Mouse (Mus musculus) gastrocnemius, postnatal 10 days (tissue): ENCODE data around the gene Gpr146. TPM values are rescaled to one million over a fixed set of nuclear protein-coding genes. Genes with fewer than 3 reads are reported as not detected.
"Not testable (repeated sequence)": the region's sequence is repeated elsewhere in the genome, so short reads cannot be mapped to it uniquely, and the experiment has no call there.

ENCODE experiments used
- DNase-seq: peaks from one replicate; pipeline ENCODE4 v3.0.0; 2021; ENCODE audit warnings: mixed read lengths
- total RNA-seq, 2 experiments: library from RNA; stranded (reverse); gene quantifications; 2 replicates each; pipeline ENCODE4 v1.2.3; 2021

Gene Gpr146
- total RNA-seq, 2 experiments from 2014 or later, result 13.0 to 19.0 TPM

DNA sequence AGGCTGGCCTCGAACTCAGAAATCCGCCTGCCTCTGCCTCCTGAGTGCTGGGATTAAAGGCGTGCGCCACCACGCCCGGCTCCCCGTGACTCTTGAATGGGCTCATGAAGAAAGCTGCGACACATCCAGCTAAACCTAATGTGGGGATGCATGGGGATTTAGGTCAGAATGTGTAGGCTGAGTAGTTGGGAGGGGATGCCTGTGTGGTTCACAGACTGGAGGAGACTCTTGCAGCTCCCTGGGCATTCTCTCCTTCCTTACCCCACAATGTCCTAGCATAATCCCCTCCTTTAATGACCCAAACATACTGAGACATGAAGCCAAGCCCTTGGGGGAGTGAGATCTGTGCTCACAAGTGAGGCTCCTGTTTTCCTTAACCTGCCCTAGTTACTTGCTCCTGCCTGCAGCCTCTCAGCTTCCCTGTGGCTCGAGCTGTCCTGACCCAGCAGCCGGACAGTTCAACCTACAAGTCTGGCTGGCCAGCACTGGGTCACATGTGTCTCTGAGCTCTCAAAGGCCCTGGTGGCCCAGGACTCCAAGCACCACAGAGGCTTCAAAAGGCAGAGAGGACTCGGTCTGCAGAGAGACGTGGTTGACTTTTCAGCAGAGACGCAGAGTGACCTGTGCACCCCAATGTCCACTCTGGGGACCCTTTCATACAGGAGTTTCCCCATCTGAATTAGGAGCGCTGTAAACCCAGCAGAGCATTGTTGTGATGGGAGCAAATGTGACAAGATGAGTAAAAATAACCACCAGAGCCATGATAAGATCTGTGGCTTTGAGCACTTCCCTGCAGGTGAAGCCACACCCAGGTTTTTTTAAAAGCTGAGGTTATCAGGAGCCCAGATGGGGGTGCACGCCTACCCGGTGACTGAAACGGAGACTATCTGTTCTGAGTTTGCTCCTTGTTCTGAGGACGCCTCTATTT, 4.4 kb downstream of the Gpr146 start:
- DNase-seq, result no peak

DNA sequence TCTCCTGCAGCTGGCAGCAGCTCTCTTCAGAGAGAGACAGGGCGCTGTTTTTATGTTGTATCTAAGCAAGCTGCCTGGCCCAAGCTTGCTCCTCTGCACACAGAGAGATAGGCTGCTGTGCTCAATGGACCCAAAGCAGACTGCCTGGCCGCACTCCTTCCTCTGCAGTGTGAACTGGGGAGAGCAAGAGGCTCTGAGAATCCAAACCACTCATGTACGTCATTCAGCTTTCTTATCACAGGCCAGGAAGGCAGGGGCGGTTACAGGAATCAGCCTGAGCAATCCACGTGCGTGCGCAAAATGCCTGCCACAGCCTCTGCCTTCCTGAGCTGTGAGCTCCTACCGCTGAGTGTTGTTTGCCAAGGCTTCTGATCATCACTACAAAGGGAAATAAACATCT, 5.3 kb downstream of the Gpr146 start:
- DNase-seq, result no peak

DNA sequence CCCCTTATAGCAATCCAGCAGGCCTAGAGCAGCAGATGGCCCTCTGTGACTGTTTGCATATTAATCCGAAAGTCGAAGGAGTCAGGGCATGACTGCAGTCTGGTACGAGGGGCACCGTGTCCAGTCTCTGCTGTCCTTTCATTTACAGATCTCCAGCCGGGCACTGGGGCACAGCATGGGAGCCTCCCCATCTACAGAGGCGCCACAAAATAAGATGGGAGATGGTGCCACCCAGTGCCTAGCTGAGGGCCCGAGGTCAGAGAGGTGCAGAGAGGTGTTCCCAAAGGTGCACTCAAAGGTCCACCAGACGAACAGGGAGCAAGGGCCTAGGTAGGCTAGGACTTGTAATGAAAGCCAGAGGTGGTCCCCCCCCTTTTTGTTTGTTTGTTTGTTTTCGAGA, 5.7 kb downstream of the Gpr146 start:
- no peak for DNase-seq

DNA sequence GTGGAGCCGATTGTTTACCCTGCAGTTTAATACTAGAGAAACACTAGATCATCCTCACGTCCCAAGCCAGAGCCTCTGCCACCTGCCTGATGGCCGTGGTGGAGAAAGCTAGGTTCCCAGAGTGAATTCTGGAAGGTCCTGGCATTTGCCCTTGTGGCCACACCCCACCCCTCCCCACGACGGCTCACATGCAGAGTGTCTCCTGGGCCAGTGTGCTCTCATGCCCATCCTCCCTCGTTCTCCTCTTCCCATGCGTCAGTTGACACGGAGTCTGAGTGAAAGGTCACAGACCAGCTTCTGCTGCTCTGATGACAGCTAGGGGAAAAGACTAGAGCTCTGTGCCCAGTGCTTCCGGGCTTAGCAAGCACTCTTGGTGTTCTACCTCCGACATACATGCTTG, 7.0 kb downstream of the Gpr146 start:
- DNase-seq, result no peak

DNA sequence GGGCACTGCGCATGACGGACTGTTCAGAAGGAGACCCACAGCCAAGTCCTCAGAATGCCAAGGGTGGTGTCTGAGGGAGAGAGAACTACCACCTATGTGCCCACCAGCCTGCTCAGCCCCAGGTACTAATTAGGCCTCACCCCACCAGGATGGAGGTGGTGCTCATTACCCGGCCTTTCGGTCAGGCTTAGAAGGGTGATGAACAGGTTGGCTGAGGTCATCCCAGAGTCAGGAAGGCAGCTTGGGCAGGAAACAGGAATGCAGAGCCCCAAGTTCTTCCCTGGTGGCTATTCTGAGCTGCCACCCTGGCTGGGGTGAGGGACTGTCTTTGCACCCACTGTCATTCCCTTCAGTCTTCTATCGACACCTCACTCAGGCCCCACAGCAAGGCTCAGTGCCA, 8.6 kb downstream of the Gpr146 start:
- DNase-seq, result no peak

DNA sequence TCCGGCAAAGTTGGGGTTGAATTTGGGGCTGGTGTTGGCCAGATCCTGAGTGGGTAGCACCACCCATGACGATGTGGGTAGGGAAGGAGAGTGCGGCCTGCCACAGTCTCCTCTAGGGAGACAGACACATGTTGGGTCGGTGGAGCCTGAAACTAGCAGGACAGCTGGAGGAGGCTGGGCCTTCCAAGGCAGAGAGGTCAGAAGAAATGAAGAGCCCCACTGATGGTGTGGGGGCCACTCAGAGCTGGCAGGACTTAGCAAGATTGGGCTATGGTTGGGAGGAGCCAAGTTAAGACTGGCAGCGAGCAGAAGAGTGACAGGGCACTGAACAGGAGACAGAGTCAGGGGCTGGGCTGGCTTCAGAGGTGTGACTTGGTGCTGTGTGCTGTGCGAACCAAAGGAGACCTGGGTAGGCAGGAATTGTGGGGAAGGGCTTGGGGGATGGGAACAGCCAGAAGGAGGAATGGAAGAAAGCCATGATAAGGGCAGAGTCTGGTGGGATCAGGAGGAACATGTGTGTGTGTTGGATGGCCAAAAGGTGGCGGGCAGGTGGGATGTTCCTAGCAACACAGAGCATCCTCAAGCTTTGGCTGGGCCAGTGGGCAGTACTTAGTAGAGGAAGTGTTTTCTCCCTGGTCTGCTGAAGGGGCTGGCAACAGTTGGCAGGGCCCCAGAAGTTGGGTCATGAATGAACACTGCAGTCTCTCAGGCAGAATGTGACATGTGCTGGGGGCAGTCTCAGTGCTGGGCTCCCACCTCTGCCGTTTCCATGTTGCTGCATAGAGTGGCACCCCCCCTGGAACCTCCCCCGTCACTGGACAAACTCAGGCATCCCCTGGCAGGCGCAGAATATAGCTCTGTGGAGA, 10.1 kb downstream of the Gpr146 start:
- DNase-seq, result peak; percentile 51

DNA sequence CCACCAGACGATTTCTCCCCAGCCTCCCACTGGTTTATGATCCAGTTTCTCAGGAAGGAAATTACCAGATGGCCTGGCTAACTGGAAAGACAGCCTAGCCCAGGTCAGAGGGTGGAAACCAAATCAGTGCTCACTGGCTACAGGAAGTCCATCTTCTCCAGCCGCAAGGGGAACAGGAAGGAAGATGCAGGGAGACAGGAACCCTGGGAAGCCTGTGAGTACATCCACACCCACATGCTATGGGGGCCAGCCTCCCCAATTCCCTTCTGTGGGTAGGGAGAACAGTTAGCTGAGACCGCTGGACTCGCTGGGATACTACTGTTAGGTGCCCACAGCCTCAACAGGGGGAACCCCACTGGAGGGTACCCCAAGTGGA, 10.7 kb downstream of the Gpr146 start:
- no peak for DNase-seq

DNA sequence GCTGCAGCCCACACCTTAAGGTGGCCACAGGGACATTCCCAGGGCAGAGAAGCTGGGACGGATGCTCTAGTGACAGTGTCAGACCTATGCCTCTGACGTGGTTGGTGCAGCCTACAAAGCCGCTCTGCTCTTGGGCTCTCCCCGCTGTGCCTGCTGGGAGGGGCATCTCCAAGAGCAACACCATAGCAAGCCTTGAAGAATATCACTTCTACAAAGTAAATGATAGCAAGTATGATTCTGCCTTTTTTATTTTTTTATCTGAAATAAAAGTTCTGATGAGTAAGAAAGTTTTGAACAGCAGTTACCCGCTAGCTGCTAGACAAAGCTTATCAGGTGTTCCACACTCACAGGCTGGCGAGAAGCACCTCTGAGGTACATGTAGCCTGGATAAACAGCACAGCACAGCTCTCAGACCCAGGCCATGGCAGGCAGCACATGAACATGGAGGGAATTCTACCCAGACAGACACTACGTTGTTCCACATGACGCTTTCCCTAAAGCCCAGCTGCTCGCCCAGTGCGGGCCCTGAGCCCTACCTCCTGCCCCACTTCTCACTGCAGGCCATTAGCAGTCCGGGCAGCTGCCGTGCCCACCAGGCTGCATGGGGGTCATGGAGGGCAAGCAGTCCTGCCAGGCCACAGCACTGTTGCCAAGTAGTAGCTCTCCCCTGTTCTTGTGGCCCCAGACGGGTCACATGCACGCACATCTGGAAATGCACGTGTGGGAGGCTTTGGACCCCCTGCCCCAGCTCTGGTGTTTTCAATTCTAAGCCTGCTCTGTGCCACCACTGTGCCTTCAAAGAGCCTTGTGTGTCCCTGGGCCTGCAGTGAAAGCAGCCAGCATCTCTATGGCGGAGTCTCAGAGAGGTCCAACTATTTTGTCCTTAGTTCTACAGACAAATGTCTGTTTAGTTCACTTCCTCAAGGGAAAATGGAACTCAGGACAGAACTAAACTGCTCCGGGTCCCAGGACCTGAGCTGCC, 11.5 kb downstream of the Gpr146 start:
- peak; percentile 47 for DNase-seq

DNA sequence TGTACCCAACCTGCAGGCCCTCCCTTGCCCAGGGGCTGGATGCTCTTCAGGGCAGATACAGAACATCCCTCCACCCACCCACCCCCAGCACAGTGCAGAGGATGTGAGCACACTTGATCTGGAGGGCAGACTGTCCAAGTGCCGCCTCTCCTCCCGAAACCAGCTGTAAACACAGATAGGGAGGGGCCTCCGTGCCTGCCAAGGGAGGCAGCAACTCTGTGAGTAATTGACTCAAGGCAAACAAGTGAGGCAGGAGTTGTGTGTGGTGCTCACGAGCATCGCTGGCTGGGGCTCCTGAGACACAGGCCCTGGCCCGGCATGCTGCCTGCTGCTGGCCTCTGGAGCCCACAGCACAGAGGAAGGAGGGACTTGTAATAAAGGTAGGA, 12.2 kb downstream of the Gpr146 start:
- DNase-seq, result peak; percentile 61

DNA sequence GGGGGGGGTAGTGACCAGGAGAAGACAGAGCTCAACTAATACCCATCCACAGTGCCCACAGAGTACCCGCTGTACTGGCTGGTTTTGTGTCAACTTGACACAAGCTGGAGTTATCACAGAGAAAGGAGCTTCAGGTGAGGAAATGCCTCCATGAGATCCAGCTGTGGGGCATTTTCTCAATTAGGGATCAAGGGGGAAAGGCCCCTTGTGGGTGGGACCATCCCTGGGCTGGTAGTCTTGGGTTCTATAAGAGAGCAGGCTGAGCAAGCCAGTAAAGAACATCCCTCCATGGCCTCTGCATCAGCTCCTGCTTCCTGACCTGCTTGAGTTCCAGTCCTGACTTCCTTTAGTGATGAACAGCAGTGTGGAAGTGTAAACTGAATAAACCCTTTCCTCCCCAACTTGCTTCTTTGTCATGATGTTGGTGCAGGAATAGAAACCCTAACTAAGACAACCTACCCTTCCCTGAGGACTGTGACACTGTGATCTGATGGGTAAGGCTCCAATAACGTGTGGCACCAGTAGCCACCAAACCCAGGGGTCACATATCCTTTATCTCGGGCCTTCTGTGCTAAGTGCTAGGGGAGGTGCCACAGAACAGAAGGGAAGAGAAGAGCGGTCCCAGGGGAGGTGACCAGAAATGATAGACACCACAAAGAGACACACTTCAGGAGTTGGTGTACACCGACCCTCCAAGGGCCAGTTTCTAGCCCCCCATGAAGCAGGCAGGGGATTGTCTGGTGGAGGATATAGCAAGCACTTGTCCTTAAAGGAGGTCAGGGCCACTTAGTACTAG, 13.0 kb downstream of the Gpr146 start:
- DNase-seq, result not testable (repeated sequence)

DNA sequence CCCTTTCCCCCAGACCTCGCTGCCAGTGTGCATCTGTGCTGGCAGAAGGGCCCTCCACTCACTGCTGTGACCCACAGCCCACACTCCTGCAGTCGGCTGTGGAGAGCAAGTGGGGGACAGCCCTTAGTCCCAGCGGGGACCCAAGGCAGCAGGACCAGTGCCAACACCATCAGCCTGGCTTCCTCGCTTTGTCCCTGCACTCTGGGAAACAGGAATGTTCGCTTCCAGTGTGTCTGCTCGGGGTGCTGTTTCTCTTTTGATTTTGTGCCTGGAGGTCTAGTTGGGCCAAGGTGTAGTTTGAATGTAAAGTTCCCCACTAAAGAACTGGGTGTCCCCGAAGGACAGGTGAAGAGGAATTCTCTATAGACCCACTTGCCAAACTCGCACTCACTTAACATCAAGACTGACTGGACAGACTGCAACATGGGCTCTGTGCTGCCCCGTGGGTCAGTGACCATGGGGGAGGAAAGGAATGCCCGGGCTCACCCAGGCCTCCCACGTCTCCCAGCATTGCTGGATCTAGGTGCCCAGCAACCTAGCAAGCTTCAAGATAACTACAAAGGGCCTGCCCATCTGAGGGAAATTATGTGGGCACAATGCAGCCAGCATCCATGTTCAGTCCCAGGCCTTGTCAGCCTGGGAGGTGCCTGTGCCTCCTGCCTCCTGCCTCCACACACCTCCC, 14.0 kb downstream of the Gpr146 start:
- DNase-seq, result no peak

DNA sequence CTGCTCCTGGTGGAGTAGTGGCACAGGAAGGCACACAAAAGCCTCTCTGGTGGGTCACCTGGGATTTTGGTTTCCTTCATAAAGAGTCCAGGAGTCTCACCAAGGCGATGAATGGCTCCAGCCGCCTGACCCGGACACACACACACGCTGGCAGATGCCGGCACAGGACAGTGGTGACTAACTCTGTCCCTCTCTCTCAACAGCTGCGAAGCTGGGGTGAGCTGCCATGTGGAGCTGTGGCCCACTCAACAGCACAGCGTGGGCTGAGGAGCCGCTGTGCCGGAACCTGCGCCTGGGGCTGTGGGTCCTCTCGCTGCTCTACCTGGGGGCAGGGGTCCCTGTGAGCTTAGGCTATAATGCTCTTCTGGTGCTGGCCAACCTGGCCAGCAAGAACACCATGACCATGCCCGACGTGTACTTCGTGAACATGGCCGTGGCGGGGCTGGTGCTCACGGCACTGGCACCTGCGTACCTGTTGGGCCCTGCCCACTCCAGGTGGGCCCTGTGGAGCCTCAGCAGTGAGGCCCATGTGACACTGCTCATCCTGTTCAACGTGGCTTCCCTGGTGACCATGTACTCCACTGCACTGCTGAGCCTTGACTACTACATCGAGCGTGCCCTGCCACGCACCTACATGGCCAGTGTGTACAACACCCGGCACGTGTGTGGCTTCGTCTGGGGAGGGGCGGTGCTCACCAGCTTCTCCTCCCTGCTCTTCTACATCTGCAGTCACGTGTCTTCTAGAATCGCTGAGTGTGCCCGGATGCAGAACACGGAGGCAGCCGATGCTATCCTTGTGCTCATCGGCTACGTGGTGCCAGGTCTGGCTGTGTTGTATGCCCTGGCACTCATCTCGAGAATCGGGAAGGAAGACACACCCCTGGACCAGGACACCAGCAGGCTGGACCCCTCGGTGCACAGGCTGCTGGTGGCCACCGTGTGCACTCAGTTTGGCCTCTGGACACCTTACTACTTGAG, 15.0 kb downstream of the Gpr146 start:
- DNase-seq, result no peak

DNA sequence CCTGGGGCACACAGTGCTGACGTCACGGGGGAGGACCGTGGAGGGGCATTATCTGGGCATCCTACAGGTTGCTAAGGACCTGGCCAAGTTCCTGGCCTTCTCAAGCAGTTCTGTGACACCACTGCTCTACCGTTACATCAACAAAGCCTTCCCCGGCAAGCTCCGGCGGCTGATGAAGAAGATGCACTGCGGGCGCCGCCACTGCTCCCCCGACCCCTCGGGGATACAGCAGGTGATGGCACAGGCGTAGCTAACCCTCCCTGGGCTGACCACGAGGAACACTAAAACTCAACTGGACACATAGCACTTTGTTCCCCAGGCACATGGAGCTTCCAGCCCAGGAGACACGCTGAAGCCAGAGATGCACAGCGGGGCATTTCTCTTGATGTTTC, 15.7 kb downstream of the Gpr146 start:
- DNase-seq, result no peak

DNA sequence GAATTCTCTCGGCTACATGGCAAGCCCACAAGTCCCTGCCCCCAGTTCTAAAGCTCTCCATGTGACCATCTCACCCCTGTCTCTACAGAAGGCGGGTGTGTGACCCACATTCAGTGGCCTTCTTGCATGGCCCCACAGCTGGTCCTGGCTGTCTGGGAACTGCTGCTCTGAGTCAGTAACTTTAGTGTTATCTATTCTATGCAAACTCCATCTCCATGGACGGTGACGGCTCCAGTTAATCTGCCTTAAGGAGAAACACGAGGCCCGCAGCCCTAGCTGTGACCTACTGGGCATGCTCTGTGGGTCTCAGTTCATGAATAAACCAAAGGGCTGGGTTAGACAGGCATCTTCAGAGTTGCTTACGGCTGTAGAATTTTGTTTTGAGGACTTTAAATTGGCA, 16.9 kb downstream of the Gpr146 start:
- no peak for DNase-seq

DNA sequence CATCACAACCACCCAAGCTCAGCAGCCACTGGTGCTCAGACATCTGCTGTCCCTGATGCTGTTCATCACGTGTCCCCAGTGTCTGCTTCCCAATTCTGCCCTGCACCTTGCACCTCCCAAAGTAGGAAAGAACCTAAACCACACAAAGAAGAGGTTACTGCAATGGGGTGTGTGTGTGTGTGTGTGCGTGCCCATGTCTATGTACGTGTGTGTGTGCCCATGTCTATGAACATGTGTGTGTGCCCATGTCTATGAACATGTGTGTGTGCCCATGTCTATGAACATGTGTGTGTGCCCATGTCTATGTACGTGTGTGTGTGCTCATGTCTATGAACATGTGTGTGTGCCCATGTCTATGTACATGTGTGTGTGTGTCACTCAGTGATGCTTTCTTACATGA, 18.0 kb downstream of the Gpr146 start:
- no peak for DNase-seq

DNA sequence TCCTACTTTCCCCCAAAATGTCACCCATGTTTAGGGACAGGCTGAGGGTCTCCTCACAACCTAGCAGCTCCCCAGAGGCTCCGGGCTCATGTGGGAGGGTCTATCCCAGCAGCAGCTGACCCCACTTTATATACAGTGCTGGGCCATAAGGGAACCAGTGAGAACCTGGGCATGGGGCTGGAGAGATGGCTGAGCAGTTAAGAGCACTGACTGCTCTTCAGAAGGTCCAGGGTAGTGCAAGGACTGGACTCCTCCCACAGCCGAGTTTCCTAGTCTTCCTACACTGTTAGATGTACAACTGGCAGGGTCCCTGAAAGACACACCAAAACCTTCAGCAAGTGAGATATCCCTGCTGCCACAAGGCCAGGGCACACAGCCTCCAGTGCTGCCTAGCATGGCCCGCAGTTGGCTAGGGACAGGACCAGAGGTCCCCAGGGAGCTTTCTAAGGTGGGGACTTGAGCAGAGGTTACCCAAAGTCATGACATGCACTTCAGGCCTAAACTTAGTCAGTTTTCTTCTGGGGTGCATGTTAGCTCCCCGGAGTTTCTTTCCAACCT, 19.9 kb downstream of the Gpr146 start:
- no peak for DNase-seq

DNA sequence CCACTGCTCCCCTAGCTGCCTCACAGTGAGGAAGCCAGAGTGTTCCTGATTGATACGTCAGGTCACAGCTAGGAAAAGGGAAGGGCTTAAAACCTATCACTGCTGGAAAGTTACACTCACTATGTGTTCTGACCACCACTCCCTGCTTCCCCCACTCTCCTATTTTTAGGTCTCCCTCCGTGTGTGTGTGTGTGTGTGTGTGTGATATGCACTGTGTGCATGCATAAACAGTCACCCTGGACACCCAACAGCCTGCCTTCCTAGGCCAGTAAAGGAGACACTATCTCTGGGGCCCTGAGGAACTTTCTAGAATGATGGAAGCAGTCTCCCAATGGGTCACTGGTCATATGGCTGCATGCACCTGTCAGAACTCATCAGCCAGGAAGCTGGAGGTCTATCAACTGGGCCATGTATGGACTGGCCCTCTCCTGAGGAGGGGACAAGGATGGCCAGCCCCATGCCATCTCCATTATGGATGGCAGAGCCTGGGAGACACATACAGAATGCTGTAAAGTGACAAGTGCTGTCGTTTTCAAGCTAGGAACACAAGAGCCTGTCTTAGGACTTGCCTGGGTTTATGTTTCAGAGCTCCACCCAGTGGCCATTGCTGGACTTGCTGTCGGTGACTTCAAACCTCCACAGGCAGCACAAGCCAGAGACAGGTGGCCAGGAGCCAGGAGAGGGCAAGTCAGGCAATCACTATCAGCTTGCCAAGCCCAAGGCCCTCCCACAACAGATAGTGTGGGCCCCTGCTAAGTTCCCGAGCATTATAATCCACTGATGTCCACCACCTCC, 20.7 kb downstream of the Gpr146 start:
- peak; percentile 97 for DNase-seq

DNA sequence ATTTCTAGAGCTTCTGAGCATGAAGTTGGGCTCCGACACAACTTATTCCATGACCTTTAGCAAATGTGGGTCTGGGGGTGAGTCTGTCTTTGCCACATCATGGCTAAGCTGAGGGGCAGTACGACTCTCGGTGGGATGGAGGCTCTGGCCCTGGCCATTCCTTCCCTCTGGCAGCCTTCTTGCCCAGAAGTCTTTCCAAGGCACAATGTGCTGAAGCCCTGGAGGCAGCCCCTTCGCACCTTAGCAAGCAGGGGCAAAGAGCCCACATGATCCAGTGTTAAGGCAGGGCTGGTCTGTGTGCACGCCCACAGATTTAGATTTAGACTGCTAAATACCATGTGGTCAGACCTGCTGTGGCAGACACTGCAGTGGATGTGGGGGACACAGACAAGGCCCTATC, 21.3 kb downstream of the Gpr146 start:
- DNase-seq, result no peak
